Comparison of ENCODE assay signal across 28 mouse cellular contexts in the genomic region with DNA sequence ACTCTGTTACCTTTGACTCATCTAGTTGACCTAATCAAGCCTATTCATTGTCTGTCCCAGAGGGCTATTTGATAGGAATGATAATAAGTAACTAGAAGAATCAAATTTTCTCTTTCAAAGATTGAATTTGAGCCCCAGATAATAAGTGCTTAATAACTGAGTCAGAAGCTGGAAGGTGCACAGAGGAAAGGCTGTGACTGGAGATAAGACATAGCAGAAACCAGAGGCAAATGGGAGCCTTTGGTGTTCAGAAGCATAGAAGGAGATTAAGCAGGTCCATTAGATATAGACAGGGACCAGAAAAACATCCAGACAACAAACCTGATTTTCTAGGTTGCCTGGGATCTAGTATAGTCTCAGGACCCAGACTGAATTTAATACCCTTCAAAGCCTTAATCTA. TPM values are rescaled to one million over a fixed set of nuclear protein-coding genes. Genes with fewer than 3 reads are reported as not detected.
DNase-seq lines count a peak whose midpoint lies in the region; ATAC-seq and TF ChIP-seq lines count a peak whose summit lies in the region.
"Had no signal": no experiment of that assay in that cellular context is flagged by ENCODE, and none has a peak within 500 bp of the region (broad histone marks: within the 10 kb centered on the region; RNA-seq: fewer than 3 reads in every experiment).

No protein-coding gene starts in this region.

- H3K4me1 ChIP-seq in MEL (ENCODE audit: control insufficient read depth in 1 of 2, insufficient read depth in 2 of 2, low read length in 2 of 2), result peaks cover 8 to 27% of the 10 kb centered on the region in 2 experiments
- H3K4me1 ChIP-seq in bone marrow macrophage, adult 2 months (ENCODE audit: control insufficient read depth, insufficient read depth, low read length), result peaks cover 36% of the 10 kb centered on the region
- H3K4me1 ChIP-seq in forebrain, embryonic 13.5 days, result no peaks in the 10 kb centered on the region
- no peaks in the 10 kb centered on the region for H3K4me1 ChIP-seq in stomach, postnatal 0 days (replicated peaks; ENCODE audit: control insufficient read depth, insufficient read depth)
- H3K4me1 ChIP-seq: hindbrain, embryonic 15.5 days had no signal

- H3K27ac ChIP-seq in MEL (ENCODE audit: control insufficient read depth, low read depth, low read length), result peak overlapping the region; percentile 47
- peak overlapping the region; percentile 80 for H3K27ac ChIP-seq in bone marrow macrophage, adult 2 months (ENCODE audit: insufficient read depth, low read depth, low read length)
- no peak overlapping the region for H3K27ac ChIP-seq in forebrain, embryonic 13.5 days
- no peak overlapping the region for H3K27ac ChIP-seq in gastrocnemius, adult 2 months
- no peak overlapping the region for H3K27ac ChIP-seq in stomach, postnatal 0 days (replicated peaks)
- H3K27ac ChIP-seq: embryonic facial prominence, embryonic 10.5 days; embryonic facial prominence, embryonic 13.5 days; forebrain, embryonic 12.5 days; heart, adult 2 months; heart, embryonic 10.5 days; heart, embryonic 13.5 days; hindbrain, embryonic 15.5 days had no signal

- TF ChIP-seq RAD21 in MEL (IDR thresholded peaks at IDR 0.05; ENCODE audit: low read depth, low read length), result no peak

- no peak overlapping the region for H3K4me3 ChIP-seq in MEL (ENCODE audit: control insufficient read depth in 1 of 2, insufficient read depth in 1 of 2, low read depth in 2 of 2, low read length in 2 of 2)
- H3K4me3 ChIP-seq in bone marrow macrophage, adult 2 months (ENCODE audit: insufficient read depth, low read length), result peak overlapping the region; percentile 21; the same call in 1 of the 2 replicates
- H3K4me3 ChIP-seq in forebrain, embryonic 13.5 days, result no peak overlapping the region
- H3K4me3 ChIP-seq in gastrocnemius, adult 2 months, result no peak overlapping the region
- no peak overlapping the region for H3K4me3 ChIP-seq in stomach, postnatal 0 days (ENCODE audit: low read depth, low read length)
- H3K4me3 ChIP-seq: embryonic facial prominence, embryonic 10.5 days; embryonic facial prominence, embryonic 13.5 days; erythroblast, embryonic 14.5 days; forebrain, embryonic 12.5 days; heart, adult 2 months; heart, embryonic 10.5 days; heart, embryonic 13.5 days; hindbrain, embryonic 15.5 days had no signal

- no peak for TF ChIP-seq POLR2A in MEL (IDR thresholded peaks at IDR 0.05; ENCODE audit: control insufficient read depth in 1 of 2, insufficient read depth in 1 of 2, low read depth in 1 of 2, low read length in 2 of 2, poor library complexity in 1 of 2)
- no peak for TF ChIP-seq POLR2A in bone marrow macrophage, adult 2 months (IDR thresholded peaks at IDR 0.05; ENCODE audit: borderline replicate concordance, low read depth, low read length)

- H3K9me3 ChIP-seq in MEL (replicated peaks; ENCODE audit: insufficient read depth, low read length), result no peaks in the 10 kb centered on the region
- no peaks in the 10 kb centered on the region for H3K9me3 ChIP-seq in forebrain, embryonic 13.5 days (replicated peaks)
- H3K9me3 ChIP-seq in stomach, postnatal 0 days (ENCODE audit: control insufficient read depth, low read length), result no peaks in the 10 kb centered on the region
- H3K9me3 ChIP-seq: embryonic facial prominence, embryonic 10.5 days; embryonic facial prominence, embryonic 13.5 days; forebrain, embryonic 12.5 days; heart, embryonic 10.5 days; heart, embryonic 13.5 days; hindbrain, embryonic 15.5 days had no signal

- intact Hi-C loops in gastrocnemius, adult 2 months (cut with DNase I), result no loop called here

- peak; percentile 81 for DNase-seq in MEL (ENCODE audit: low read depth, low spot score)
- DNase-seq in MN1 (ENCODE audit: low spot score), result peak; percentile 49
- DNase-seq in gastrocnemius, adult 2 months, result no peak
- no peak for DNase-seq in stomach, postnatal 0 days (ENCODE audit: low spot score)
- DNase-seq in cerebellum, adult 11 months, result no peak
- DNase-seq: adrenal gland, postnatal 10 days; adrenal gland, postnatal 36 days; cerebellum, adult 18-20 months; cerebellum, adult 9-10 months; cerebellum, postnatal 14 days; gastrocnemius, postnatal 10 days; gastrocnemius, postnatal 36 days; heart, adult 2 months; heart, postnatal 14 days; heart, postnatal 4 days had no signal

- no peak overlapping the region for H3K4me2 ChIP-seq in forebrain, embryonic 13.5 days
- no peak overlapping the region for H3K4me2 ChIP-seq in stomach, postnatal 0 days (replicated peaks; ENCODE audit: low read depth)
- H3K4me2 ChIP-seq: embryonic facial prominence, embryonic 13.5 days; forebrain, embryonic 12.5 days; heart, embryonic 13.5 days; hindbrain, embryonic 15.5 days had no signal

- peaks cover 0 to 28% of the 10 kb centered on the region in 2 experiments; a peak in 2 of 4 replicates for H3K36me3 ChIP-seq in MEL (ENCODE audit: control insufficient read depth in 1 of 2, insufficient read depth in 2 of 2, low read length in 2 of 2)
- no peaks in the 10 kb centered on the region for H3K36me3 ChIP-seq in forebrain, embryonic 13.5 days (ENCODE audit: poor library complexity, severe bottlenecking)
- H3K36me3 ChIP-seq in stomach, postnatal 0 days (ENCODE audit: control insufficient read depth, insufficient read depth, low read length), result no peaks in the 10 kb centered on the region
- H3K36me3 ChIP-seq: embryonic facial prominence, embryonic 10.5 days; embryonic facial prominence, embryonic 13.5 days; forebrain, embryonic 12.5 days; heart, embryonic 10.5 days; heart, embryonic 13.5 days; hindbrain, embryonic 15.5 days had no signal

- no peak overlapping the region for H3K9ac ChIP-seq in MEL (ENCODE audit: control insufficient read depth, low read depth, low read length, poor library complexity, severe bottlenecking)
- H3K9ac ChIP-seq in forebrain, embryonic 13.5 days, result no peak overlapping the region
- H3K9ac ChIP-seq in stomach, postnatal 0 days (ENCODE audit: low read length), result no peak overlapping the region
- H3K9ac ChIP-seq: embryonic facial prominence, embryonic 13.5 days; forebrain, embryonic 12.5 days; heart, embryonic 13.5 days; hindbrain, embryonic 15.5 days had no signal

- no peaks in the 10 kb centered on the region for H3K27me3 ChIP-seq in MEL (ENCODE audit: control insufficient read depth in 1 of 2, insufficient read depth in 2 of 2, low read length in 2 of 2)
- no peaks in the 10 kb centered on the region for H3K27me3 ChIP-seq in forebrain, embryonic 13.5 days
- H3K27me3 ChIP-seq in stomach, postnatal 0 days (ENCODE audit: control insufficient read depth, insufficient read depth, low read length), result no peaks in the 10 kb centered on the region
- H3K27me3 ChIP-seq: embryonic facial prominence, embryonic 13.5 days; forebrain, embryonic 12.5 days; heart, embryonic 13.5 days; hindbrain, embryonic 15.5 days; Patski had no signal

- TF ChIP-seq CTCF in MEL (IDR thresholded peaks at IDR 0.05 in 2 of 3, conservative IDR thresholded peaks at IDR 0.05 in 1 of 3; ENCODE audit: control insufficient read depth in 1 of 3, insufficient read depth in 1 of 3, low read depth in 2 of 3, low read length in 3 of 3, poor library complexity in 1 of 3, severe bottlenecking in 1 of 3), result no peak
- no peak for TF ChIP-seq CTCF in bone marrow macrophage, adult 2 months (IDR thresholded peaks at IDR 0.05; ENCODE audit: low read depth, low read length)
- no peak for TF ChIP-seq CTCF in gastrocnemius, adult 2 months (IDR thresholded peaks at IDR 0.05)
- no peak for TF ChIP-seq CTCF in stomach, postnatal 0 days (IDR thresholded peaks at IDR 0.05; ENCODE audit: low read depth)

- TF ChIP-seq EP300 in MEL (IDR thresholded peaks at IDR 0.05; ENCODE audit: low read depth in 1 of 2, low read length in 2 of 2), result peak; percentile 83 to 88
- TF ChIP-seq EP300 in stomach, postnatal 0 days (optimal IDR thresholded peaks at IDR 0.05), result no peak

- ATAC-seq in megakaryocyte progenitor cell, adult 5-6 weeks (replicated peaks; ENCODE audit: poor library complexity), result peak; percentile 61
- no peak for ATAC-seq in forebrain, embryonic 13.5 days
- ATAC-seq in stomach, postnatal 0 days (ENCODE audit: low FRiP score, low TSS enrichment), result no peak
- ATAC-seq: CD4-positive, CD25-positive, alpha-beta regulatory T cell, adult 4 months; intestine, postnatal 0 days; Patski had no signal

- no peaks in the 10 kb centered on the region for H3K79me2 ChIP-seq in MEL (ENCODE audit: control insufficient read depth, insufficient read depth, low read length, poor library complexity)

RNA-seq across cellular contexts. Expression of a gene that starts 12.1 kb away (rescaled TPM):
- 139 and 145 TPM in 2 replicates for total RNA-seq in MEL (2012; rRNA removed)
- 100 to 1,000 TPM; 111 to 172 TPM for polyA plus RNA-seq in MEL (2012; ENCODE audit: insufficient read depth in 1 of 2, insufficient read length in 2 of 2, low read depth in 1 of 2, low replicate concordance in 2 of 2, missing spikeins in 1 of 2)
- 51.7 and 55.2 TPM in 2 replicates for polyA plus RNA-seq in bone marrow macrophage, adult 2 months (2012; ENCODE audit: insufficient read depth, insufficient read length, missing spikeins)
- 121 and 127 TPM in 2 replicates for total RNA-seq in megakaryocyte progenitor cell, adult 5-6 weeks (2015)
- total RNA-seq in megakaryocyte progenitor cell, adult 5-6 weeks (2017), result 205 and 250 TPM in 2 replicates
- polyA plus RNA-seq in forebrain, embryonic 13.5 days (2015; fragmentation: Nextera tagmentation; extraction: Ambion mirVana), result 45.8 and 51.1 TPM in 2 replicates
- 100 to 1,000 TPM in 1 of 2 experiments, 10 to 100 TPM in 1; 96.4 to 101 TPM for total RNA-seq in gastrocnemius, adult 2 months (2021)
- polyA plus RNA-seq in stomach, postnatal 0 days (2015; fragmentation: Nextera tagmentation; extraction: Ambion mirVana), result 15.6 and 16.5 TPM in 2 replicates

RNA-seq across cellular contexts. Expression of a gene that starts 19.2 kb away (rescaled TPM):
- 80.6 and 86.9 TPM in 2 replicates for total RNA-seq in MEL (2012; rRNA removed)
- polyA plus RNA-seq in MEL (2012; ENCODE audit: insufficient read depth in 1 of 2, insufficient read length in 2 of 2, low read depth in 1 of 2, low replicate concordance in 2 of 2, missing spikeins in 1 of 2), result 10 to 100 TPM in 1 of 2 experiments, not detected in 1; 45.9 TPM
- 43.1 and 47.3 TPM in 2 replicates for polyA plus RNA-seq in bone marrow macrophage, adult 2 months (2012; ENCODE audit: insufficient read depth, insufficient read length, missing spikeins)
- total RNA-seq in megakaryocyte progenitor cell, adult 5-6 weeks (2015), result 31.5 and 32.8 TPM in 2 replicates
- 33.3 and 34.5 TPM in 2 replicates for total RNA-seq in megakaryocyte progenitor cell, adult 5-6 weeks (2017)
- 69.5 and 71.4 TPM in 2 replicates for polyA plus RNA-seq in forebrain, embryonic 13.5 days (2015; fragmentation: Nextera tagmentation; extraction: Ambion mirVana)
- total RNA-seq in gastrocnemius, adult 2 months (2021), result 10 to 100 TPM; 25.4 to 27.0 TPM
- 85.5 and 88.5 TPM in 2 replicates for polyA plus RNA-seq in stomach, postnatal 0 days (2015; fragmentation: Nextera tagmentation; extraction: Ambion mirVana)

RNA-seq across cellular contexts. Expression of a gene that starts 45.7 kb away (rescaled TPM):
- total RNA-seq in MEL (2012; rRNA removed), result 33.1 and 40.5 TPM in 2 replicates
- polyA plus RNA-seq in MEL (2012; ENCODE audit: insufficient read depth in 1 of 2, insufficient read length in 2 of 2, low read depth in 1 of 2, low replicate concordance in 2 of 2, missing spikeins in 1 of 2), result 10 to 100 TPM; 64.4 to 78.8 TPM
- 159 and 160 TPM in 2 replicates for polyA plus RNA-seq in bone marrow macrophage, adult 2 months (2012; ENCODE audit: insufficient read depth, insufficient read length, missing spikeins)
- 96.7 and 103 TPM in 2 replicates for total RNA-seq in megakaryocyte progenitor cell, adult 5-6 weeks (2015)
- 54.9 and 57.8 TPM in 2 replicates for total RNA-seq in megakaryocyte progenitor cell, adult 5-6 weeks (2017)
- polyA plus RNA-seq in forebrain, embryonic 13.5 days (2015; fragmentation: Nextera tagmentation; extraction: Ambion mirVana), result 47.9 and 49.3 TPM in 2 replicates
- total RNA-seq in gastrocnemius, adult 2 months (2021), result 10 to 100 TPM; 34.4 to 52.4 TPM
- 13.8 and 14.5 TPM in 2 replicates for polyA plus RNA-seq in stomach, postnatal 0 days (2015; fragmentation: Nextera tagmentation; extraction: Ambion mirVana)

RNA-seq across cellular contexts. Expression of a gene that starts 55.0 kb away (rescaled TPM):
- 13.9 and 16.0 TPM in 2 replicates for total RNA-seq in MEL (2012; rRNA removed)
- polyA plus RNA-seq in MEL (2012; ENCODE audit: insufficient read depth in 1 of 2, insufficient read length in 2 of 2, low read depth in 1 of 2, low replicate concordance in 2 of 2, missing spikeins in 1 of 2), result 10 to 100 TPM in 1 of 2 experiments, not detected in 1; 15.7 TPM
- 17.4 and 22.2 TPM in 2 replicates for polyA plus RNA-seq in bone marrow macrophage, adult 2 months (2012; ENCODE audit: insufficient read depth, insufficient read length, missing spikeins)
- 20.8 and 28.5 TPM in 2 replicates for total RNA-seq in megakaryocyte progenitor cell, adult 5-6 weeks (2015)
- total RNA-seq in megakaryocyte progenitor cell, adult 5-6 weeks (2017), result 29.6 and 36.6 TPM in 2 replicates
- polyA plus RNA-seq in forebrain, embryonic 13.5 days (2015; fragmentation: Nextera tagmentation; extraction: Ambion mirVana), result 27.2 and 27.6 TPM in 2 replicates
- total RNA-seq in gastrocnemius, adult 2 months (2021), result 1 to 10 TPM; 9.4 to 9.8 TPM
- polyA plus RNA-seq in stomach, postnatal 0 days (2015; fragmentation: Nextera tagmentation; extraction: Ambion mirVana), result 6.0 and 6.4 TPM in 2 replicates

Comparison
In these comparisons a context has a peak if more than half of its experiments do, and no peak if none do; other contexts are left out.
1. DNase-seq: peak in MEL (single experiment) and MN1 (single experiment); none in gastrocnemius, adult 2 months (single experiment), stomach, postnatal 0 days (single experiment) and cerebellum, adult 11 months (single experiment).
2. H3K27ac ChIP-seq: peak in MEL (single experiment) and bone marrow macrophage, adult 2 months (single experiment); none in forebrain, embryonic 13.5 days (single experiment), gastrocnemius, adult 2 months (single experiment) and stomach, postnatal 0 days (single experiment).